Mouse (Mus musculus) hindlimb bud, embryonic 11.5 days (tissue): ENCODE measurements around the gene Hist1h2bj.
"Not testable (repeated sequence)": the region's sequence is repeated elsewhere in the genome, so short reads cannot be mapped to it uniquely, and the experiment has no call there.

Source experiments
- DNase-seq: peaks from one replicate; pipeline ENCODE4 v3.0.0-alpha.2; 2012; ENCODE audit warnings: low read depth, low spot score; ENCODE audit errors: extremely low spot score

Gene Hist1h2bj

GRCm38 (mm10) chr13:22039364-22039763 lies 3.6 kb upstream of the Hist1h2bj start:
- DNase-seq: no peak

- DNase-seq: no peak
Measured at GRCm38 (mm10) chr13:22039951-22040463, 3.0 kb upstream of the Hist1h2bj start.

- no peak for DNase-seq
Measured at GRCm38 (mm10) chr13:22040464-22041141, 2.4 kb upstream of the Hist1h2bj start.

GRCm38 (mm10) chr13:22041142-22041536 lies 1.9 kb upstream of the Hist1h2bj start, which contains the start of gene Hist1h4i:
Hist1h4i (minus strand) TSS chr13:22041362.
- DNase-seq: peak; percentile 91

- no peak for DNase-seq
Measured at GRCm38 (mm10) chr13:22041651-22042567, 1.1 kb upstream of the Hist1h2bj start.

GRCm38 (mm10) chr13:22043503-22044431 lies 753 bp downstream of the Hist1h2bj start:
- DNase-seq: peak; percentile 86

- no peak for DNase-seq
Measured at GRCm38 (mm10) chr13:22044432-22045155, 1.6 kb downstream of the Hist1h2bj start.

- DNase-seq: no peak
Measured at GRCm38 (mm10) chr13:22045311-22045710, 2.3 kb downstream of the Hist1h2bj start.

GRCm38 (mm10) chr13:22049041-22049440 lies 6.0 kb downstream of the Hist1h2bj start:
- no peak for DNase-seq

GRCm38 (mm10) chr13:22049737-22050440 lies 6.9 kb downstream of the Hist1h2bj start:
- no peak for DNase-seq

- DNase-seq: peak; percentile 87
Measured at GRCm38 (mm10) chr13:22050591-22051522, 7.8 kb downstream of the Hist1h2bj start.

GRCm38 (mm10) chr13:22051523-22051859 lies 8.5 kb downstream of the Hist1h2bj start:
- DNase-seq: no peak

GRCm38 (mm10) chr13:22053754-22054153 lies 10.7 kb downstream of the Hist1h2bj start:
- DNase-seq: no peak

- no peak for DNase-seq
Measured at GRCm38 (mm10) chr13:22061422-22061821, 18.4 kb downstream of the Hist1h2bj start.

- no peak for DNase-seq
Measured at GRCm38 (mm10) chr13:22063468-22063867, 20.5 kb downstream of the Hist1h2bj start.

- DNase-seq: not testable (repeated sequence)
Measured at GRCm38 (mm10) chr13:22084140-22084539, 41.1 kb downstream of the Hist1h2bj start, which contains the start of gene Vmn1r188. Vmn1r188 (plus strand) TSS chr13:22084440.
